Mouse (Mus musculus): ENCODE results near the gene Dab2.

The Dab2 gene

GRCm38 (mm10) chr15:6299554-6299953 lies at the start of gene Dab2:
Gene Dab2, plus strand, starts transcription at chr15:6299788.
- DNase-seq: no peak

- DNase-seq: no peak
Observed at GRCm38 (mm10) chr15:6253471-6253870, 46.1 kb upstream of the Dab2 start.

GRCm38 (mm10) chr15:6254383-6254782 lies 45.2 kb upstream of the Dab2 start:
- no peak for DNase-seq

GRCm38 (mm10) chr15:6257049-6257448 lies 42.5 kb upstream of the Dab2 start:
- DNase-seq: no peak

GRCm38 (mm10) chr15:6259957-6260740 lies 39.4 kb upstream of the Dab2 start:
- no peak for DNase-seq

- DNase-seq: no peak
Observed at GRCm38 (mm10) chr15:6260741-6261430, 38.7 kb upstream of the Dab2 start.

GRCm38 (mm10) chr15:6267147-6267758 lies 32.3 kb upstream of the Dab2 start:
- DNase-seq: no peak

- peak; percentile 10 to 41 for DNase-seq
Observed at GRCm38 (mm10) chr15:6278606-6279468, 20.8 kb upstream of the Dab2 start.

GRCm38 (mm10) chr15:6280021-6280451 lies 19.6 kb upstream of the Dab2 start:
- peak in 1 of 2 experiments; percentile 33 for DNase-seq

- no peak for DNase-seq
Observed at GRCm38 (mm10) chr15:6283249-6283648, 16.3 kb upstream of the Dab2 start.

- DNase-seq: no peak
Observed at GRCm38 (mm10) chr15:6296071-6296470, 3.5 kb upstream of the Dab2 start.

- DNase-seq: no peak
Observed at GRCm38 (mm10) chr15:6298726-6299125, 862 bp upstream of the Dab2 start.

- no peak for DNase-seq
Observed at GRCm38 (mm10) chr15:6302219-6302618, 2.6 kb downstream of the Dab2 start.

GRCm38 (mm10) chr15:6303822-6304221 lies 4.2 kb downstream of the Dab2 start:
- DNase-seq: no peak

GRCm38 (mm10) chr15:6309633-6310032 lies 10.0 kb downstream of the Dab2 start:
- DNase-seq: no peak

GRCm38 (mm10) chr15:6310417-6310816 lies 10.8 kb downstream of the Dab2 start:
- no peak for DNase-seq

- no peak for DNase-seq
Observed at GRCm38 (mm10) chr15:6312396-6312795, 12.8 kb downstream of the Dab2 start.

- DNase-seq: no peak
Observed at GRCm38 (mm10) chr15:6319352-6319751, 19.8 kb downstream of the Dab2 start.

GRCm38 (mm10) chr15:6320501-6320900 lies 20.9 kb downstream of the Dab2 start:
- no peak for DNase-seq

GRCm38 (mm10) chr15:6321263-6321662 lies 21.7 kb downstream of the Dab2 start:
- no peak for DNase-seq

- DNase-seq: no peak
Observed at GRCm38 (mm10) chr15:6322311-6322710, 22.7 kb downstream of the Dab2 start.

- DNase-seq: no peak
Observed at GRCm38 (mm10) chr15:6323577-6323976, 24.0 kb downstream of the Dab2 start.

GRCm38 (mm10) chr15:6325443-6325842 lies 25.9 kb downstream of the Dab2 start:
- DNase-seq: no peak
